Mouse (Mus musculus): ENCODE results near the gene Clip2.

DNA sequence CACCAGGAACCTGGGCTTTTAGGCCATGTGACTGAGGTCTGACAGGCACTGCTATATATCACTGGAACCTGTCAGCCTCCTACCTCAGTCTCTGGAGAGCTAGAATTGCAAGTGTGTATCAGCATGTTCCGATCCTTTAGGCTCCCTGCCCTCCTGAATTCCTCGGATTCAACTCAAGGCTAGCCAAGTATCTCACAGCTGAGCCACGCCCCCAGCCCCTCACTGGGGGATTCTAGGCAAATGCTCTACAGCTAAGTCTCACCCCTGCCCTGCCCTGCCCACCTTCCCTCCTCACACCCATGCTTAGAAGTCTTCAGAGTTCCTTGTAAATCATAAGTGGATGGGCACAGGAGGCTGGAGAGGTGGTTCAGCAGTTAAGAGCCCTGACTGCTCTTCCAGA, 111.1 kb downstream of the Clip2 start:
- TF ChIP-seq POLR2A (IDR thresholded peaks at IDR 0.05; ENCODE audit: insufficient read length, low read depth) (no peak), MYOD1 (IDR thresholded peaks at IDR 0.05; ENCODE audit: control insufficient read depth in 1 of 3, insufficient read length in 2 of 3, low read depth in 2 of 3) (no peak), MAX (IDR thresholded peaks at IDR 0.05; ENCODE audit: low read depth) (no peak)
